Mouse (Mus musculus) olfactory bulb, adult 2 months (tissue): ENCODE data around the gene Col7a1. TPM values are rescaled to one million over a fixed set of nuclear protein-coding genes. Genes with fewer than 3 reads are reported as not detected.

Experiments used
- H3K27ac ChIP-seq: fragments of 200-500 bp; 2 replicates; pipeline ENCODE4 v1.5.1; 2012; ENCODE audit warnings: low read depth, low read length; ENCODE audit not compliant: insufficient read depth
- H3K4me1 ChIP-seq: fragments of 200-500 bp; 2 replicates; pipeline ENCODE4 v1.6.1; 2012; ENCODE audit warnings: low read length; ENCODE audit not compliant: control insufficient read depth, insufficient read depth
- H3K4me3 ChIP-seq: fragments of 200-500 bp; 2 replicates; pipeline ENCODE4 v1.5.1; 2012; ENCODE audit warnings: mild to moderate bottlenecking, low read depth, low read length, moderate library complexity; ENCODE audit not compliant: insufficient read depth
- CTCF ChIP-seq: fragments of 200-500 bp; IDR thresholded peaks from 2 replicates; pipeline ENCODE4 v1.5.1; 2012; ENCODE audit warnings: low read depth, mild to moderate bottlenecking, low read length, moderate library complexity; ENCODE audit not compliant: insufficient read depth
- POLR2A ChIP-seq: fragments of 200-500 bp; IDR thresholded peaks from 2 replicates; pipeline ENCODE4 v1.6.1; 2012; ENCODE audit warnings: mild to moderate bottlenecking, low read depth, low read length, moderate library complexity; ENCODE audit not compliant: insufficient read depth
- WGBS: fragments of 180-500 bp; shearing (Covaris S2); methylation state at CpG from one replicate; pipeline ENCODE4 v1.1.7; 2018; 5-methylcytosine and 5-hydroxymethylcytosine counted together
- polyA plus RNA-seq: library from polyadenylated mRNA; stranded (reverse); fragments of >200 nt; gene quantifications from 2 replicates; pipeline ENCODE4 v1.2.4, GENCODE M21; 2012; ENCODE audit warnings: low replicate concordance; ENCODE audit not compliant: missing spikeins, insufficient read depth, insufficient read length

Col7a1 gene
- polyA plus RNA-seq, 1 experiment: not detected

DNA sequence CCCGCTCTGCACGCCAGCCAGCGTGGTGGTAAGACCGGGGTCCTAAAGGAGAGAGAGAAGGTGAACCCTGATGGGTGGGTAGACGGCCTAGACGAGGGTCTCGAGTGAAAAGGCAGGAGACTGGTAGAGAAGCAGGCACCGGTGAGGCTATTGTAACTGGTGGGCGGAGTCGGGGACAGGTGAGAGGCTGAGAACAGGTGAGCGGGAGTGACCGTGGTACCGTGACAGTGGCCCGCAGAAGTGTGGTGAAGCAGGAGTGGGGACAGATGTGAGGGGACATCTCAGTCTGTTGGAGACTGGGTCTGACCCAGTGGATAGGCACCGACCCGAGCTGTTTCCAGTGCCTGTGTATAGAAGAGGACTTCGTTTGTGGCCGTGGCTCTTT lies 38.7 kb downstream of the Col7a1 start:
- WGBS: 4% methylated on average over 18 of the region's 18 CpGs
- Histone ChIP-seq H3K4me1 (peaks cover 21% of the 10 kb centered on the region), H3K4me3 (peak overlapping the region; percentile 60), H3K27ac (no peak overlapping the region)
- TF ChIP-seq CTCF: no peak
- TF ChIP-seq POLR2A: no peak

DNA sequence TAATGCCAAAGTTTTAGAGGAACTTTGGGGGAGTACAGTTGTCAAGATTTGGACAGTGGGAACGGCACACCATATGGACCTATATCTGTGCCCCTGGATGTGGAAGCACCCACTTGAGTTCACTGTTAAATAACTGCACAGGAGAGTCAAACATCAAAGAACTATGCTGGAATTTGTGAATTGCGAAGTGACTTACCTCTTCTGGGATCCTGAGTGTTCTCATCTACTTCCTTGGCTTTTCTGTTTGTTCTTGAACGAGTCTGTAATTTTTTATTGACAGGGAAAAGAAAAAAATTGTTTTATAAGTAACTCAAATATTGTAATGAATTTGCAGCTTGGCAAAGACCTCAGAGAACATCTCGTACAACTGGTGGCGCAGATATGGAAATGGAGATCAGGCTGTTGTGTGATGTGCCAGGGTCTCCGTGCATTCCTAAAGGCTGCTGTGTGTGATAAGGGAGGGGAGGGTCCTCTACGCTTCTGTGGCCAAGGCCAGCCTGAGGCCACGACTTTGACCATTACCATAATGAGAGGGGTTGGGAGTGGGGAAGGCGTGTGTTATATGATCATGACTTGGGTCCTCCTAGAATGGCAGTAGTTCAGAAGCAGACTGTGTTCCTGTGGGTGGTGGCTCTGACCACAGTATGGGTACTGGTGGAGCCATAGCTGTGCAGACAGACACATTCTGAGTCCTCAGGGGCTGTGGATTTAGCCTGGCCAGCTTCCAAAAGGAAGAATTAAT lies 39.4 kb downstream of the Col7a1 start:
- WGBS: 84% methylated on average over 9 of the region's 9 CpGs
- peaks cover 19% of the 10 kb centered on the region for H3K4me1 ChIP-seq
- H3K4me3 ChIP-seq: no peak overlapping the region
- no peak overlapping the region for H3K27ac ChIP-seq
- no peak for TF ChIP-seq CTCF
- TF ChIP-seq POLR2A: no peak

DNA sequence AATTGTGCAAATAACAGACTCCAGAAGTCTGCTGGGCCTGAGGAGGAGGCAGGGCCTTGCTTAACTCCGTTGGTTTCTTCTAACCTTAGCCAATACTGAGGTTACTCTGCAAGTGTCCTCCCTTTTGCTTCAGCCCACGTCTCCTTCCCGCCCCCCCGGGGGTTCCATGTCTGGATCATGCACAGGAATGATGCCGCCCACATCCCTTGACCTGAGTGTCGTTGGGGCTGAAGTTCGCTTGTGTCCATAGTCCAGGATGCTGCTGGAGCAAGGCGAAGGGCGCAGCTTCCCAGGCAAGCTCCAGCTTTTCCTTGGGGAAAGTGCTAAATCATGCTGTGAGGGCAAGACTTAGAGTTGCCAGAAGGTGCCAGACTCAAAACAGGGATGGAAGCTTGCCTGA lies 43.0 kb downstream of the Col7a1 start:
- 79% methylated on average over 9 of the region's 9 CpGs for WGBS
- Histone ChIP-seq H3K4me1 (peaks cover 12% of the 10 kb centered on the region), H3K4me3 (no peak overlapping the region), H3K27ac (no peak overlapping the region)
- no peak for TF ChIP-seq CTCF
- no peak for TF ChIP-seq POLR2A

DNA sequence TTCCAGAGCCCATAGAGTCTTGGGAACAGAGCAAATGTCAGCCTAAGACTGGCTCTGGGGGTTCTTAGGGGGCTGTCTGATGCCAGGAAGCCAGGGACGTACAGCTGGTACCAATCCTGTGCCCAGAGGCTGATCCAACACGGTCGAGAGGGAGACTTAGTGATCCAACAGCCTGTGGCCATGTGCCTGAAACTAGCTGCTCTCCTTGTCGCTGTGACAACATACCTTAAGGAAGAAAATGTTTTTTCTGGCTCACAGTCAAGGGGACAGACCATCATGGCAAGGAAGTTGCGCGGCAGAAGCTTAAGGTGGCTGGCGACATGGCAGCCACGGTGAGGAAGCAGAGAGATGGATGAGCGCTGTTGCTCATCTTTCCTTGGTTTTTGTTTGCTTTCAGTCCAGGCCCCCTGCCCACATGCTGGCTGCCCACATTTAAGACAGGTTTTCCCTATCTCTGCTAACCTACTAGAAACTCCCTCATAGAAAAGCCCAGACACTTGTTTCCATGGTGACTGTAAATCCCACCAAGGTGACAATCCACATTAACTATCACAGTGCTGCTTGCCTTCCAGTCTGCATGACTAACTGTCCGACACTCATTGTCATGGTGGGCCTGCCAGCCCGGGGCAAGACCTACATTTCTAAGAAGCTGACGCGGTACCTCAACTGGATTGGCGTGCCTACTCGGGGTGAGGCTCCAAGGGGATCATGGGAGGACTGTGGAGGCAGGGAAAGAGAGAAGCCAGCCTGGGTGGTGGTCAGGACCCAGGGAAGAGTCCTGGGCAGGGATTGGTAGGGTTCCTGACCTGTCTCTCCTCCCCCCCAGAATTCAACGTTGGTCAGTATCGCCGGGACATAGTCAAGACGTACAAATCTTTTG lies 45.1 kb downstream of the Col7a1 start:
- Histone ChIP-seq H3K4me1 (0 out of 2 replicates have a peak, but pooled peaks cover 3% of the 10 kb centered on the region), H3K27ac (no peak overlapping the region), H3K4me3 (no peak overlapping the region)
- 78% methylated on average over 19 of the region's 19 CpGs for WGBS
- TF ChIP-seq CTCF (no peak), POLR2A (no peak)

DNA sequence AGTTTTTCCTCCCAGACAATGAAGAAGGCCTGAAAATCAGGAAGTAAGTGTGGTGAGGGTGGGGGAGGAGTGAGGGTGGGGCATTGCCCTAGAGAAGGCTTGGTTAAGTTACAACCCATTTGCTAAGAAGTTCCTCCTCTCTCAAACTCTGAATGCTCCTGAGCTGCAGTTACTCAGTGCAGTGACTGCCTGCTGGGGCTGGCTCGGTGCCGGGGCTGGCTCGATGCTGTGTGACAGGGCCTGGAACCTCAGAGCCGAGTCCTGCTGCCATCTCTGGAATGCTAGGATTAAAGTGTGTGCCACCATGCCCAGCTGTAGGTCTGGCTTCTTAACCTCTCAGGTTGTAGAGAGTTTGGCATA lies 45.8 kb downstream of the Col7a1 start:
- Histone ChIP-seq H3K27ac (no peak overlapping the region), H3K4me1 (no peaks in the 10 kb centered on the region), H3K4me3 (no peak overlapping the region)
- WGBS: 68% methylated on average over 4 of the region's 4 CpGs
- TF ChIP-seq POLR2A (no peak), CTCF (no peak)

DNA sequence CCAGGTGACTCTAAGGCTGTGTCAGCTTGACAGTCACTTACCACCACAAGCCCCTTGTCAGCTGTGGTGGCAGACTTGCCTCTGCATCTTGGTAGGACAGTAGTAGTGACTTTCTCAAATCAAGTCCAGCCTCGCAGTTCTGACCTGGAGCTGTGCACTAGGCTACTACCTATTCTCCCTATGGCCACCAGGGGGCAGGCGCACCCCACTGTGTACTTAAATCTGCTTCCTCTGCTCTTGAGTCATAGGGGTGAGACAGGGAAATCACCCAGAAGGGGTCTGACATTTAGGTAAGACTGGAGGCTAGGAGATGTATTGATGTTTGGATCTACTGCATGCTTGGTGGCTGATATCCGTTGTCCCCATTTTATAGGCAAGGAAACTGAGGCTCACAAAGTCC lies 47.3 kb downstream of the Col7a1 start:
- Histone ChIP-seq H3K4me1 (no peaks in the 10 kb centered on the region), H3K4me3 (no peak overlapping the region), H3K27ac (no peak overlapping the region)
- no peak for TF ChIP-seq POLR2A
- peak; percentile 38; the same call in 1 of the 2 replicates for TF ChIP-seq CTCF
- 11% methylated on average over 3 of the region's 3 CpGs for WGBS

DNA sequence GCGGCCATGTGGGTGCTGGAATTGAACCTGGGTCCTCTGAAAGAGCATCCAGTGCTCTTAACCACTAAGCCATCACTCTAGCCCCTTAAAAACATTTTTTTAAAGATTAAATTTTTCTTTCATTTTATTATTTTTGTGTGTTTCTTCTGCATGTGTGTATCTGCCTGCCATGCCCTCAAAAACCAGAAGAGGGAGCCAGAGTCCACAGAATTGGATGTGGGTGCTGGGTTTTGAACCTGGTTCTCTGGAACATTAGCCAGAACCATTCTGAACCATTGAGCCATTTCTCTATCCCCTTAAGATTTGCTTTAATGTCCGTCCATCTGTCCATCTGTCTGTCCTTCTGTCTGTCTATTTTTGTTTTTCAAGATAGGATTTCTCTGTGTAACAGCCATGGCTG lies 49.8 kb downstream of the Col7a1 start:
- Histone ChIP-seq H3K4me3 (no peak overlapping the region), H3K27ac (no peak overlapping the region), H3K4me1 (peaks cover 3% of the 10 kb centered on the region)
- no peak for TF ChIP-seq POLR2A
- no peak for TF ChIP-seq CTCF
- WGBS: 71% methylated on average over 2 of the region's 2 CpGs

DNA sequence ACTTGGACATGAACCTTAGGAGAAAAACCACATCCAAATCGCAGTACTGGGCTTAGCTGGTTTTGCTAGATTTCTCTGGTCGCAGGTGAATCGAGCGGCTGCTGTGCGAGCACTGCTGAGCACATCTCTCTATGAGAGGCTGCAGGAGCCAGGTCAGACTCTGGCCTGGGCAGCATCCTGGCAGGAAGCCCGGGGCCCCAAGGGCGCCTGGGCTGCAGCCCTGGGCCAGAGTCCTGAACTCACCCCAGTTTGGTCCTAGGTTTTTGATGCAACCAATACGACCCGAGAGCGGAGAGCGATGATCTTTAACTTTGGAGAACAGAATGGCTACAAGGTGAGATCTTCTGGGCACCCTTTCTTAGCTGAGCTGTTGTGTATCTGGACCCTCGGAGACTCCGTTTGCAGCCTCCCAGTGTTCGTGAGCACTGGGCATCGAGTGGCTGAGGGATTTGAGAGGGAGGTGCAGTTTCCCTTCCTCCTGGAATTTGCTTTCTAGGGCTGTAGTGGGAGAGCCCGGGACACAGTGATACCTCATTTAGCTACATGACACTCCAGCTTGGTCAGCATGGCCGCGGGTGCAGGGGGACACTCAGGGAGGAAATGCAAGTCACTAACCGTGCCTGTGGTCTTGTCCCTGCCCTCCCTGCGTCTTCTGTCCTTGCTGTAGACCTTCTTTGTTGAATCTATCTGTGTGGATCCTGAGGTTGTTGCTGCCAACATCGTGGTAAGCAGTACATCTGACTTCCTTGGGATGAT lies 53.8 kb downstream of the Col7a1 start:
- 85% methylated on average over 21 of the region's 21 CpGs for WGBS
- Histone ChIP-seq H3K4me1 (peaks cover 20% of the 10 kb centered on the region), H3K27ac (no peak overlapping the region), H3K4me3 (no peak overlapping the region)
- TF ChIP-seq CTCF (no peak), POLR2A (no peak)
